Mouse (Mus musculus) monocyte, adult 5-6 weeks (primary cell): ENCODE data around the gene Ube2g1. TPM values are rescaled to one million over a fixed set of nuclear protein-coding genes. Genes with fewer than 3 reads are reported as not detected.

Experiments
- total RNA-seq: library from RNA; stranded (forward); fragments of 200-1000, 200-491, 200-594 nt; gene quantifications from 3 replicates; pipeline ENCODE4 v1.2.3, GENCODE M21; 2017

Gene Ube2g1
- total RNA-seq, 1 experiment from 2014 or later: 34.8 TPM

Other genes with a start within 250 kb of the Ube2g1 start
- not detected in 3 replicates for gene Tekt1, start 244.8 kb upstream of the Ube2g1 start, total RNA-seq
- gene Smtnl2, start 195.6 kb upstream of the Ube2g1 start, total RNA-seq: not detected in 3 replicates
- gene Ggt6, start 171.8 kb upstream of the Ube2g1 start, total RNA-seq: not detected in 3 replicates
- gene Mybbp1a, start 165.9 kb upstream of the Ube2g1 start, total RNA-seq: 37.5 to 39.9 TPM (median 37.7 TPM) in 3 replicates
- gene Spns2, start 117.4 kb upstream of the Ube2g1 start, total RNA-seq: 1.4 to 3.2 TPM (median 1.4 TPM) in 3 replicates
- 0.75 to 3.8 TPM (median 1.3 TPM) in 3 replicates for gene Spns3, start 56.8 kb upstream of the Ube2g1 start, total RNA-seq
- gene Ankfy1, start 82.7 kb downstream of the Ube2g1 start, total RNA-seq: 44.4 to 81.8 TPM (median 44.6 TPM) in 3 replicates
- 5.4 to 6.6 TPM (median 6.4 TPM) in 3 replicates for gene Cyb5d2, start 188.9 kb downstream of the Ube2g1 start, total RNA-seq
- gene Zzef1, start 188.9 kb downstream of the Ube2g1 start, total RNA-seq: 87.3 to 90.8 TPM (median 90.0 TPM) in 3 replicates